Mouse (Mus musculus): ENCODE measurements around the gene Cnp. TPM values are rescaled to one million over a fixed set of nuclear protein-coding genes. Genes with fewer than 3 reads are reported as not detected.

The Cnp gene
- polyA plus RNA-seq, 1 experiment from 2014 or later = 19.7 TPM

DNA sequence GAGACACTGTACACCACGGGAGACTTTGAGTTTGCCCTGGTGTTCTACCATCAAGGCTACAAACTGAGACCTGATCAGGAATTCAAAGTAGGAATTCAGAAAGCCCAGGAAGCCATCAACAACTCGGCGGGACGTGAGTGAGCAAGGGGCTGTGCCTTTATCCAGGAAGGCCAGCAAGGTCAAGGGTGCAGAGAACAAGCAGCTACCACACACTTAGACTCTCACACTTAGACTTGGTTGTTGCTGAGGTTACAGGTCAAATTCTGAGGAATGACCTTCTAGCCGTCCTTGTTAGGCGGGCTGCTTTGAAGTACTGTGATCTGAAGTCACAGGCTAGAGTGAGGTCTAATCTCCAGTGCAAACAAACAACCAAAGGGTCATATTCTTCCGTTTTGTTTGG is 15.2 kb upstream of the Cnp start:
- 36% methylated on average over 7 of the region's 7 CpGs for WGBS
- Histone ChIP-seq H3K4me1 (no peaks in the 10 kb centered on the region), H3K4me2 (replicated peaks) (no peak overlapping the region), H3K9me3 (no peaks in the 10 kb centered on the region), H3K27me3 (no peaks in the 10 kb centered on the region), H3K9ac (replicated peaks) (no peak overlapping the region), H3K4me3 (no peak overlapping the region), H3K36me3 (no peaks in the 10 kb centered on the region), H3K27ac (replicated peaks) (no peak overlapping the region)
- ATAC-seq (ENCODE audit: low FRiP score, low read depth) = no peak

DNA sequence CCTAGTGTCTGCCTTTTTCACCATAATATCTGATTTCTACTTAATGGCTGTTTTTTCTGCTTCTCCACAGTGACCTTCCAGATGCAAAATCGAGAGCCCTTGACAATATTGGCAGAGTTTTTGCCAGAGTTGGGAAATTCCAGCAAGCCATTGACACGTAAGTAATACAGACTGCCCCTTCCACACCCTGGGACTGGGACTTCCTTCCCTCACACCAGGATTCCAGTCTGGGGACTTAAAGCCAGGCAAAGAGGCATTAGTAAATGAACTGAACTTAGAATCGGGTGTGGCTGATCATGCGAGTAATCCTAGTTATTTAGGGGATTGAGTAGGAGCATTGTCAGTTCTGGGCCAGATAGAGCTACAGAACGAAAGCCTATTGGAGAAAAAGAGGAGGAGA is 13.0 kb upstream of the Cnp start:
- Histone ChIP-seq H3K27me3 (no peaks in the 10 kb centered on the region), H3K4me2 (replicated peaks) (no peak overlapping the region), H3K27ac (replicated peaks) (no peak overlapping the region), H3K9ac (replicated peaks) (no peak overlapping the region), H3K4me1 (no peaks in the 10 kb centered on the region), H3K36me3 (no peaks in the 10 kb centered on the region), H3K9me3 (no peaks in the 10 kb centered on the region), H3K4me3 (no peak overlapping the region)
- 49% methylated on average over 5 of the region's 5 CpGs for WGBS
- no peak for ATAC-seq (ENCODE audit: low FRiP score, low read depth)

GRCm38 (mm10) chr11:100564297-100564696 is 10.4 kb upstream of the Cnp start:
- no peak for ATAC-seq (ENCODE audit: low FRiP score, low read depth)
- no peaks in the 10 kb centered on the region for H3K27me3 ChIP-seq
- 83% methylated on average over 15 of the region's 15 CpGs for WGBS
- no peak overlapping the region for H3K27ac ChIP-seq (replicated peaks)
- H3K9me3 ChIP-seq = no peaks in the 10 kb centered on the region
- H3K9ac ChIP-seq (replicated peaks) = no peak overlapping the region
- H3K4me2 ChIP-seq (replicated peaks) = no peak overlapping the region
- no peak overlapping the region for H3K4me3 ChIP-seq
- no peaks in the 10 kb centered on the region for H3K36me3 ChIP-seq
- no peaks in the 10 kb centered on the region for H3K4me1 ChIP-seq

DNA sequence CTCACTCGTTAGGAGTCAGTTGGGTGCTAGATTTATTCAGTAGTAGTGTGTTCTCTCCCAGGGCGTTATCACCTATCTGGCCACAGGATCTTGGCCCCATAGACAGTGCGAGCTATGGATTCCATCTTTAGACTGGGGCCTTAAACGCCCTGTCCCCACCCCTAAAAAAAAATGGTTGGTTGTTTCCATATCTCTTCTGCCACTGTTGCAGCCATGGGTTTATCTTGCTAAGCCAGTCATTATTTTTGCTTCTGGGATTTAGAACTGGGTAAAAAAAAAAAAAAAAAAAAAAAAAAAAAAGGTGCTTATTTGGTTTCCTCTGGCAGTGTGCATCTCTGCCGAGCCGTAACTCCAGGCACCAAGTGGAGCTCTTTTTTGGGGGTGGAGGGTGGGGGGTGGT is 10.0 kb upstream of the Cnp start:
- no peak for ATAC-seq (ENCODE audit: low FRiP score, low read depth)
- 91% methylated on average over 6 of the region's 6 CpGs for WGBS
- no peak overlapping the region for H3K4me3 ChIP-seq

DNA sequence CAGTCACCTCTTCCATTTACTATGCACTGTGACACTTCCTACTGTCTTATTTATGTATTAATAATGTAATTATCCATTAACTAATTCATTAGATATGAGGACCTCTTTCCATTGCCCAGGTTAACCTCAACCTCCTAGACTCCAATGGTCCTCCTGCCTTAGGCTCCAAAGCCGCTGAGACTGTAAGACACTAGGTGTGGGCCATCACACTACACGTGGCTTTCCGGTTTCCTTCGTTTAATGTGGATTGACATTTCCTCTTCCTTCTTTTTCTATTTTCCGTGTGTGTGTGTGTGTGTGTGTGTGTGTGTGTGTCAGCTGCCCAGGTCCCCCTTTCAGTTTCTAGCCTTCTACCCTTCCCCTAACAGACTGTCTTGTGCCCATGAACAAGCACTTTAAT is 7.5 kb upstream of the Cnp start:
- ATAC-seq (ENCODE audit: low FRiP score, low read depth) = no peak
- no peaks in the 10 kb centered on the region for H3K36me3 ChIP-seq
- H3K27ac ChIP-seq (replicated peaks) = no peak overlapping the region
- H3K4me3 ChIP-seq = no peak overlapping the region
- H3K4me1 ChIP-seq = peaks cover 9% of the 10 kb centered on the region
- H3K9me3 ChIP-seq = no peaks in the 10 kb centered on the region
- no peak overlapping the region for H3K9ac ChIP-seq (replicated peaks)
- no peak overlapping the region for H3K4me2 ChIP-seq (replicated peaks)
- WGBS = 88% methylated on average over 5 of the region's 5 CpGs
- H3K27me3 ChIP-seq = peaks cover 18% of the 10 kb centered on the region

More for the DNA sequence above, 10.0 kb upstream of the Cnp start:
- no peak overlapping the region for H3K4me2 ChIP-seq (replicated peaks)
- H3K4me1 ChIP-seq = no peaks in the 10 kb centered on the region
- H3K27ac ChIP-seq (replicated peaks) = no peak overlapping the region
- H3K9me3 ChIP-seq = no peaks in the 10 kb centered on the region
- H3K27me3 ChIP-seq = no peaks in the 10 kb centered on the region
- no peak overlapping the region for H3K9ac ChIP-seq (replicated peaks)
- no peaks in the 10 kb centered on the region for H3K36me3 ChIP-seq

GRCm38 (mm10) chr11:100567815-100568245 is 6.9 kb upstream of the Cnp start:
- Histone ChIP-seq H3K4me2 (replicated peaks) (no peak overlapping the region), H3K27ac (replicated peaks) (no peak overlapping the region), H3K9ac (replicated peaks) (no peak overlapping the region), H3K27me3 (peaks cover 23% of the 10 kb centered on the region), H3K36me3 (no peaks in the 10 kb centered on the region), H3K4me1 (peaks cover 9% of the 10 kb centered on the region), H3K4me3 (no peak overlapping the region), H3K9me3 (no peaks in the 10 kb centered on the region)
- no peak for ATAC-seq (ENCODE audit: low FRiP score, low read depth)
- WGBS = 69% methylated on average over 9 of the region's 9 CpGs

DNA sequence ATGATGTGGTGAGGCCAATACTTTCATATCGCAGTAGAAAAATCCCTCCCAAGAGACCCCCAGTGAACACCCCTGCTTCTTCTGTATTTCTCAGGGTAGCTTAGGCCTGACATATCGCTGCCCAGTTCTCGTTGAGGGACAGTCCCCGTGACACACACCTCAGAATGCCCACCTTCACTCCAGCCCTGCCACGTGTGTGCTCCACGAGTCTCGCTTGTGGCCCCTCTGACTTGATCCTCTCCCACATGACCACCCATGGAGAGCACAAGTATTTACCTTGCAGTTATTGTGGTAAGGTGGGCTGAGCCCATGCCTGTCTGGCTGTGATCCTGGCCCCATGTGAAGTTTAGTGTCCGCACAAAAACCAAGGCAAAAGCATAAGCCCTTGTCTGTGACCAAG is 6.0 kb upstream of the Cnp start:
- H3K27me3 ChIP-seq = peaks cover 24% of the 10 kb centered on the region
- H3K9ac ChIP-seq (replicated peaks) = no peak overlapping the region
- H3K36me3 ChIP-seq = no peaks in the 10 kb centered on the region
- WGBS = 86% methylated on average over 8 of the region's 8 CpGs
- no peak overlapping the region for H3K4me3 ChIP-seq
- peaks cover 9% of the 10 kb centered on the region for H3K4me1 ChIP-seq
- no peak overlapping the region for H3K27ac ChIP-seq (replicated peaks)
- no peak for ATAC-seq (ENCODE audit: low FRiP score, low read depth)
- H3K4me2 ChIP-seq (replicated peaks) = no peak overlapping the region
- H3K9me3 ChIP-seq = no peaks in the 10 kb centered on the region

DNA sequence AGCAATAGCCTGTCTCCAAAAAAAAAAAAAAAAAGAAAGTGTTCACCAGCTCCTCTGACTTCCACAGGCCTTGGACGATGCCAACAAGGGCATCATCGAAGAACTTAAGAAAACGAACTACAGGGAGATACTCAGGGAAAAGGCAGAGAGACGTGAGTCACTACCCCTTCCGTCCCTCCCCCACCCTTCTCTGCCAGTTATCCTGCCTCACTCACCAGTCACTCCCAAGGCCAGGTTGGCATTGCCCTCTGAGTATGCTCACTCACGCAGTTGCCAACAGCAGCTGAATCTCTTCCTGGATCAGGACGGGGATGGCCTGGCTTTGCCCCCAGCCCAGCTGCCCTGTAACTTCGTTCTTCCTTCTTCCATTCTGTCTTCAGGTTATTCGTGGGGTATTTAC is 4.9 kb upstream of the Cnp start:
- Histone ChIP-seq H3K27ac (replicated peaks) (no peak overlapping the region), H3K27me3 (peaks cover 25% of the 10 kb centered on the region), H3K4me2 (replicated peaks) (no peak overlapping the region), H3K4me3 (no peak overlapping the region), H3K9me3 (no peaks in the 10 kb centered on the region), H3K4me1 (peaks cover 11% of the 10 kb centered on the region), H3K9ac (replicated peaks) (no peak overlapping the region), H3K36me3 (no peaks in the 10 kb centered on the region)
- no peak for ATAC-seq (ENCODE audit: low FRiP score, low read depth)
- WGBS = 73% methylated on average over 9 of the region's 9 CpGs

DNA sequence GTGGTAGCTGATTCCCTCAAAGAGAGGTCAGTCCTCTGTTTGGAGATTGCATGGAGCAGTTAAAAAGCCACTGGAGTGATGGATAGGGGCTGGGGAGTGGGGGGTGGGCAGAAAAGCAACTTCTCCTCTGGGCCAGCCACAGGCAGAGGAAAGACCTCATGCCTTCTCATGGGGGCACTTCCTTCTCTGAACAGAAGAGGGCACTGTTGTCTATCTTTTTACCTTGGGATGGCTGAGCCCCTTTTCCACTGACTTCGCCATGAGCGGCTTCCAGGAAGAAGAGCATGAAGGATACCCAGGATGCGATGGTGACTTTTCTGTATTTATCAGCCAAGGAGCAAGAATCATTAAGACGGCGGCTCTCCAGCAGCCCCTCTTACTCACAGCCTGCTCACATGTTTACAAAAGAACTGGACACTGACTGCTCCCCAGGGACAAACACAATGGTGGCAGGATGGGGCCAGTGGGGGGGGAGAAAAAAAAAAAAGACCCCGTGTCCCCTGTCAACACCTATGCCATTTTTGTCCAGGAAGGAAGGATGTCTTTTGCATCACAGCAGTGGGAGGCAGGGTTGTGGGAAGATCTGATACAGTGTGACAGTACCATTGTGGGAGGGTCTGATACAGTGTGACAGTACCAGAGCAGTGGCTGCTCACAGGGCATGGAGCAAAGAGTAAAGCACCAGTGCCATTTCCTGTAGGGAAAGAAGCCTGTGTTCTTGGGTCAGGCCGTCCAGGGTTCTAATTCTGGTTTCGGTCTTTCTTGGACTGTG is 4.1 kb upstream of the Cnp start:
- H3K4me2 ChIP-seq (replicated peaks) = peak overlapping the region; percentile 48
- H3K27ac ChIP-seq (replicated peaks) = no peak overlapping the region
- WGBS = 11% methylated on average over 8 of the region's 8 CpGs
- ATAC-seq (ENCODE audit: low FRiP score, low read depth) = peak; percentile 49; the same call in 1 of the 2 replicates
- H3K27me3 ChIP-seq = peaks cover 26% of the 10 kb centered on the region
- H3K4me3 ChIP-seq = peak overlapping the region; percentile 21
- no peaks in the 10 kb centered on the region for H3K9me3 ChIP-seq
- H3K4me1 ChIP-seq = peaks cover 19% of the 10 kb centered on the region
- peak overlapping the region; percentile 34; the same call in 1 of the 2 replicates for H3K9ac ChIP-seq (replicated peaks)
- no peaks in the 10 kb centered on the region for H3K36me3 ChIP-seq

GRCm38 (mm10) chr11:100571202-100571567 is 3.5 kb upstream of the Cnp start:
- ATAC-seq (ENCODE audit: low FRiP score, low read depth) = 0 out of 2 replicates have a peak, but pooled peaks have one; percentile 6

GRCm38 (mm10) chr11:100574188-100574587 is 516 bp upstream of the Cnp start:
- Histone ChIP-seq H3K27me3 (peaks cover 31% of the 10 kb centered on the region), H3K36me3 (peaks cover 8% of the 10 kb centered on the region), H3K4me2 (replicated peaks) (peak overlapping the region; percentile 79), H3K4me3 (peak overlapping the region; percentile 59), H3K27ac (replicated peaks) (no peak overlapping the region), H3K9ac (replicated peaks) (no peak overlapping the region), H3K4me1 (peaks cover 22% of the 10 kb centered on the region), H3K9me3 (no peaks in the 10 kb centered on the region)
- ATAC-seq (ENCODE audit: low FRiP score, low read depth) = no peak
- WGBS = 97% methylated on average over 3 of the region's 3 CpGs

More at GRCm38 (mm10) chr11:100571202-100571567, 3.5 kb upstream of the Cnp start:
- Histone ChIP-seq H3K9ac (replicated peaks) (peak overlapping the region; percentile 34), H3K4me1 (peaks cover 22% of the 10 kb centered on the region), H3K9me3 (no peaks in the 10 kb centered on the region), H3K27me3 (peaks cover 28% of the 10 kb centered on the region), H3K36me3 (no peaks in the 10 kb centered on the region), H3K4me3 (peak overlapping the region; percentile 21; the same call in 1 of the 2 replicates), H3K27ac (replicated peaks) (no peak overlapping the region), H3K4me2 (replicated peaks) (peak overlapping the region; percentile 48)
- 14% methylated on average over 16 of the region's 16 CpGs for WGBS

DNA sequence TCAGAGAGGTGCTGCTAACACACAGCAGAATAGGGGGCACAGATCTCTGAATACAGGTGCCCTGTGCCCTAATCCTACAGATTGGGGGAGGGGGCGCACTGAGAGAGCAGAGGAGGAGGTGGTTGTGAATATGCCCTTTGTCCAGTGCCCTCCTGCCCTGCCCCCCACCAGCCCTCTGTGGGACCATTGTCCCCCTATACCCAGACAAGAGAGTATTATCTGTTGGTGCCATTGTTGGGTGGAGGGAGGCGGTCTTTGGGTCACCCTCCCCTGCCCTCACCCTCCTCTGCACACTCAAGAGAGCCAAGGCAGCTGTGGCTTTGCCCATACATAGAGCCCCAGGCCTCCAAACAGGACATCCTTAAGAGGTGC is 766 bp downstream of the Cnp start:
- Histone ChIP-seq H3K4me2 (replicated peaks) (peak overlapping the region; percentile 79), H3K4me1 (peaks cover 22% of the 10 kb centered on the region), H3K36me3 (peaks cover 20% of the 10 kb centered on the region), H3K9me3 (no peaks in the 10 kb centered on the region), H3K4me3 (peak overlapping the region; percentile 59), H3K27ac (replicated peaks) (0 out of 2 replicates have a peak overlapping the region, but pooled peaks have one; percentile 12), H3K27me3 (peaks cover 31% of the 10 kb centered on the region), H3K9ac (replicated peaks) (peak overlapping the region; percentile 56)
- 25% methylated on average over 2 of the region's 2 CpGs for WGBS
- ATAC-seq (ENCODE audit: low FRiP score, low read depth) = peak; percentile 6; the same call in 1 of the 2 replicates

Measured in midbrain, embryonic 12.5 days (tissue).